Mouse (Mus musculus): ENCODE measurements at regions not wholly inside any gene's neighbourhood (a gene's known extent, or its start where the extent isn't known, plus 50 kb on each side); places are given as distances from the start of the nearest gene placed in this dataset.

GRCm38 (mm10) chr7:136457867-136458448, 436.5 kb upstream of the Mgmt start:
- no peak for DNase-seq

GRCm38 (mm10) chr7:136477135-136477534, 417.3 kb upstream of the Mgmt start:
- no peak for DNase-seq

GRCm38 (mm10) chr7:136480641-136481202, 413.7 kb upstream of the Mgmt start:
- no peak for DNase-seq

- no peak for DNase-seq
These were observed 411.2 kb upstream of the Mgmt start for GRCm38 (mm10) chr7:136483237-136483636.

- no peak for DNase-seq
These were observed 406.9 kb upstream of the Mgmt start for GRCm38 (mm10) chr7:136487556-136487955.

- DNase-seq: no peak
These were observed 399.6 kb upstream of the Mgmt start for GRCm38 (mm10) chr7:136494862-136495261.

- no peak for DNase-seq
These were observed 397.8 kb upstream of the Mgmt start for GRCm38 (mm10) chr7:136496335-136497242.

GRCm38 (mm10) chr7:136500059-136500458, 394.4 kb upstream of the Mgmt start:
- no peak for DNase-seq

- no peak for DNase-seq
These were observed 393.3 kb upstream of the Mgmt start for GRCm38 (mm10) chr7:136501094-136501493.

GRCm38 (mm10) chr7:136501855-136502847, 392.3 kb upstream of the Mgmt start:
- no peak for DNase-seq

- no peak for DNase-seq
These were observed 383.0 kb upstream of the Mgmt start for GRCm38 (mm10) chr7:136511389-136511788.

GRCm38 (mm10) chr7:136515376-136515775, 379.0 kb upstream of the Mgmt start:
- no peak for DNase-seq

- DNase-seq: no peak
These were observed 368.6 kb upstream of the Mgmt start for GRCm38 (mm10) chr7:136525821-136526220.

GRCm38 (mm10) chr7:136530006-136530785, 364.2 kb upstream of the Mgmt start:
- DNase-seq: no peak

- DNase-seq: no peak
These were observed 363.1 kb upstream of the Mgmt start for GRCm38 (mm10) chr7:136531301-136531700.

- no peak for DNase-seq
These were observed 352.3 kb upstream of the Mgmt start for GRCm38 (mm10) chr7:136541876-136542655.

GRCm38 (mm10) chr7:136542896-136543295, 351.5 kb upstream of the Mgmt start:
- DNase-seq: no peak

GRCm38 (mm10) chr7:136547837-136548236, 346.6 kb upstream of the Mgmt start:
- DNase-seq: no peak

- DNase-seq: no peak
These were observed 338.0 kb upstream of the Mgmt start for GRCm38 (mm10) chr7:136556436-136556835.

GRCm38 (mm10) chr7:136559536-136559935, 334.9 kb upstream of the Mgmt start:
- no peak for DNase-seq

- no peak for DNase-seq
These were observed 323.5 kb upstream of the Mgmt start for GRCm38 (mm10) chr7:136570911-136571310.

All from B cell, adult 2 months (primary cell).